Mouse (Mus musculus): ENCODE measurements around the gene Acd. TPM values are rescaled to one million over a fixed set of nuclear protein-coding genes. Genes with fewer than 3 reads are reported as not detected.

The Acd gene
- total RNA-seq (2023), result 10 to 100 TPM; 28.2 to 31.5 TPM

GRCm38 (mm10) chr8:105700966-105701824 lies at the start of gene Acd, which contains the start of gene Pard6a:
Acd (minus strand) TSS chr8:105701102.
Pard6a (plus strand) TSS chr8:105701148.

GRCm38 (mm10) chr8:105707498-105708403 lies 6.8 kb upstream of the Acd start, which contains the start of the genes 4933405L10Rik and Enkd1:
4933405L10Rik (plus strand) TSS chr8:105707655.
Enkd1 (minus strand) TSS chr8:105708210.

GRCm38 (mm10) chr8:105685796-105686308 lies 15.1 kb downstream of the Acd start, which contains the start of gene Carmil2:
Carmil2 (plus strand) TSS chr8:105686274.

Other genes starting within 250 kb of the Acd start
- gene Tppp3, start 229.6 kb downstream of the Acd start, total RNA-seq (2023), result 1 to 10 TPM; 6.6 to 8.5 TPM
- gene Zdhhc1, start 204.2 kb downstream of the Acd start, total RNA-seq (2023), result 1 to 10 TPM; 1.1 to 2.7 TPM
- not detected for gene Hsd11b2, start 182.3 kb downstream of the Acd start, total RNA-seq (2023)
- gene Atp6v0d1, start 135.1 kb downstream of the Acd start, total RNA-seq (2023), result 100 to 1,000 TPM; 144 to 160 TPM
- 10 to 100 TPM; 16.3 to 18.2 TPM for gene Ripor1, start 95.8 kb downstream of the Acd start, total RNA-seq (2023)
- gene Ctcf, start 64.5 kb downstream of the Acd start, total RNA-seq (2023), result 100 to 1,000 TPM in 1 of 2 experiments, 10 to 100 TPM in 1; 89.8 to 102 TPM
- under 1 TPM in 1 of 2 experiments, not detected in 1; 0.66 TPM for gene Agrp, start 63.7 kb downstream of the Acd start, total RNA-seq (2023)
- 10 to 100 TPM in 1 of 2 experiments, 1 to 10 TPM in 1; 9.1 to 10.2 TPM for gene Carmil2, start 14.8 kb downstream of the Acd start, total RNA-seq (2023)
- 1 to 10 TPM; 6.2 to 9.9 TPM for gene Pard6a, start within 50 bp of the Acd start, total RNA-seq (2023)
- gene 4933405L10Rik, start 6.6 kb upstream of the Acd start, total RNA-seq (2023), result not detected
- 10 to 100 TPM in 1 of 2 experiments, 1 to 10 TPM in 1; 8.0 to 10.5 TPM for gene Enkd1, start 7.1 kb upstream of the Acd start, total RNA-seq (2023)
- gene Gfod2, start 57.6 kb upstream of the Acd start, total RNA-seq (2023), result 1 to 10 TPM; 1.1 to 1.4 TPM
- gene Ranbp10, start 126.2 kb upstream of the Acd start, total RNA-seq (2023), result 10 to 100 TPM; 23.7 to 27.3 TPM
- gene Tsnaxip1, start 126.6 kb upstream of the Acd start, total RNA-seq (2023), result not detected
- gene Cenpt, start 152.2 kb upstream of the Acd start, total RNA-seq (2023), result 10 to 100 TPM; 15.2 to 21.5 TPM
- gene Thap11, start 154.0 kb upstream of the Acd start, total RNA-seq (2023), result 10 to 100 TPM; 35.7 to 39.1 TPM
- gene Nutf2, start 159.5 kb upstream of the Acd start, total RNA-seq (2023), result 10 to 100 TPM; 15.1 to 22.8 TPM
- gene Edc4, start 179.8 kb upstream of the Acd start, total RNA-seq (2023), result 10 to 100 TPM; 36.1 to 38.5 TPM
- not detected for gene Nrn1l, start 192.5 kb upstream of the Acd start, total RNA-seq (2023)
- 10 to 100 TPM; 12.3 TPM for gene Pskh1, start 199.3 kb upstream of the Acd start, total RNA-seq (2023)
- gene Ctrl, start 232.8 kb upstream of the Acd start, total RNA-seq (2023), result under 1 TPM; 0.42 to 0.68 TPM
- 10 to 100 TPM; 62.2 to 79.9 TPM for gene Psmb10, start 237.3 kb upstream of the Acd start, total RNA-seq (2023)
- under 1 TPM; 0.51 to 0.59 TPM for gene Lcat, start 242.3 kb upstream of the Acd start, total RNA-seq (2023)

Measured in neutrophil, adult 83 days (primary cell).